Mouse (Mus musculus) heart, adult 2 months (tissue): ENCODE measurements around the gene Hint1. TPM values are rescaled to one million over a fixed set of nuclear protein-coding genes. Genes with fewer than 3 reads are reported as not detected.

ENCODE experiments used
- DNase-seq, 2 experiments: peaks; one replicate each; pipeline ENCODE4 v3.0.0; 2021
- H3K27ac ChIP-seq: fragments of 200-600 bp; 2 replicates; pipeline ENCODE4 v1.8.1; 2022
- H3K27me3 ChIP-seq: fragments of 200-500 bp; 2 replicates; pipeline ENCODE4 v1.6.1; 2012; ENCODE audit warnings: mild to moderate bottlenecking, low read length, inconsistent platforms, mixed read lengths; ENCODE audit not compliant: control insufficient read depth, insufficient read depth
- H3K36me3 ChIP-seq: fragments of 200-500 bp; 2 replicates; pipeline ENCODE4 v1.6.1; 2012; ENCODE audit warnings: low read length, inconsistent platforms; ENCODE audit not compliant: control insufficient read depth, insufficient read depth
- H3K4me1 ChIP-seq: fragments of 200-500 bp; 2 replicates; pipeline ENCODE4 v1.6.1; 2011; ENCODE audit warnings: low read length; ENCODE audit not compliant: control insufficient read depth, insufficient read depth
- H3K4me3 ChIP-seq: fragments of 200-600 bp; 2 replicates; pipeline ENCODE4 v1.8.1; 2022
- H3K79me2 ChIP-seq: fragments of 200-500 bp; replicated peaks from 2 replicates; pipeline ENCODE4 v1.6.1; 2012; ENCODE audit warnings: mild to moderate bottlenecking, inconsistent platforms, low read length, moderate library complexity, mixed read lengths; ENCODE audit not compliant: control insufficient read depth, insufficient read depth
- H3K9ac ChIP-seq: fragments of 200-500 bp; 2 replicates; pipeline ENCODE4 v1.6.1; 2012; ENCODE audit warnings: low read depth, mild to moderate bottlenecking, control low read depth, inconsistent platforms, low read length, mixed read lengths
- CTCF ChIP-seq: fragments of 200-600 bp; IDR thresholded peaks from 2 replicates; pipeline ENCODE4 v1.8.1; 2022; ENCODE audit warnings: antibody characterized with exemption, mild to moderate bottlenecking, moderate library complexity
- EP300 ChIP-seq: fragments of 200-500 bp; IDR thresholded peaks from 2 replicates; pipeline ENCODE4 v1.6.1; 2011; ENCODE audit warnings: low read depth, low read length, control low read depth; ENCODE audit not compliant: insufficient read depth
- POLR2A ChIP-seq: fragments of 200-500 bp; IDR thresholded peaks from 2 replicates; pipeline ENCODE4 v1.6.1; 2011; ENCODE audit warnings: mild to moderate bottlenecking, low read depth, low read length, control low read depth; ENCODE audit not compliant: insufficient read depth
- WGBS: fragments of 180-500 bp; shearing (Covaris S2); methylation state at CpG from one replicate; pipeline ENCODE4 v1.1.7; 2018; 5-methylcytosine and 5-hydroxymethylcytosine counted together
- intact Hi-C: fragments of 180-260 bp; cut with DNase I; formaldehyde crosslinking; loops from one replicate; pipeline ENCODE4 v1.15.1; 2025
- polyA plus RNA-seq: library from polyadenylated mRNA; depleted of rRNA; stranded (reverse); fragments of >200 nt; gene quantifications from 2 replicates; pipeline ENCODE4 v1.2.3, GENCODE M21; 2012
- total RNA-seq, 2 experiments: library from RNA; stranded (reverse); gene quantifications; 2 replicates each; pipeline ENCODE4 v1.2.3; 2021

Gene Hint1
- total and polyA plus RNA-seq, 3 experiments: 258 to 477 (median 297) TPM

- intact Hi-C loops: loop anchor here (1.0 to 5.0 kb wide), 4 partner anchors 60 to 338 kb away; partner anchors contain the start of genes Cdc42se2 and Rapgef6
- Histone ChIP-seq H3K27me3 (no peaks in the 10 kb centered on the region), H3K4me1 (no peaks in the 10 kb centered on the region), H3K4me3 (peak within 1 kb of the TSS; percentile 54), H3K79me2 (no peaks in the 10 kb centered on the region), H3K27ac (peak within 1 kb of the TSS; percentile 91), H3K36me3 (no peaks in the 10 kb centered on the region), H3K9ac (peak within 1 kb of the TSS; percentile 80)
- DNase-seq: peak; percentile 96 to 98
- TF ChIP-seq CTCF (peak; percentile 35), EP300 (peak; percentile 62; the same call in 1 of the 2 replicates), POLR2A (peak; percentile 95)
- under 1% methylated on average over 42 of the region's 42 CpGs for whole genome bisulfite sequencing
Measured at GRCm38 (mm10) chr11:54860256-54861038, 5.7 kb upstream of the Hint1 start, which contains the start of gene Lyrm7. Gene Lyrm7, minus strand, starts transcription at chr11:54860916.

GRCm38 (mm10) chr11:54861471-54862420, 4.4 kb upstream of the Hint1 start:
- DNase-seq: no peak
- Histone ChIP-seq H3K9ac (no peak overlapping the region), H3K79me2 (no peaks in the 10 kb centered on the region), H3K27ac (no peak overlapping the region), H3K36me3 (no peaks in the 10 kb centered on the region), H3K27me3 (no peaks in the 10 kb centered on the region), H3K4me1 (peaks cover 1% of the 10 kb centered on the region; the same call in 1 of the 2 replicates), H3K4me3 (no peak overlapping the region)
- TF ChIP-seq CTCF (no peak), EP300 (no peak), POLR2A (no peak)
- intact Hi-C loops: loop anchor here (2.0 to 5.0 kb wide), 3 partner anchors 61 to 339 kb away; partner anchors contain the start of genes Cdc42se2 and Rapgef6
- 88% methylated on average over 5 of the region's 5 CpGs for WGBS

GRCm38 (mm10) chr11:54862621-54863520, 3.3 kb upstream of the Hint1 start:
- 31% methylated on average over 10 of the region's 10 CpGs for WGBS
- intact Hi-C loops: loop anchor here (5.0 kb wide), 1 partner anchor 341 kb away; the partner anchor contains the start of gene Rapgef6
- Histone ChIP-seq H3K4me3 (no peak overlapping the region), H3K36me3 (peaks cover 2% of the 10 kb centered on the region), H3K27ac (no peak overlapping the region), H3K4me1 (peaks cover 1% of the 10 kb centered on the region; the same call in 1 of the 2 replicates), H3K9ac (no peak overlapping the region), H3K79me2 (no peaks in the 10 kb centered on the region), H3K27me3 (no peaks in the 10 kb centered on the region)
- TF ChIP-seq POLR2A (no peak), EP300 (0 out of 2 replicates have a peak, but pooled peaks have one; percentile 68), CTCF (no peak; the same call in none of the 2 replicates)
- DNase-seq: peak in 1 of 2 experiments; percentile 68

- peaks cover 2% of the 10 kb centered on the region for H3K36me3 ChIP-seq
- peaks cover 4% of the 10 kb centered on the region for H3K4me1 ChIP-seq
- WGBS: 82% methylated on average over 6 of the region's 6 CpGs
- no peak for DNase-seq
- H3K79me2 ChIP-seq: no peaks in the 10 kb centered on the region
- no peak overlapping the region for H3K9ac ChIP-seq
- TF ChIP-seq CTCF (no peak), EP300 (no peak), POLR2A (no peak)
- intact Hi-C loops: no loop called here
- H3K4me3 ChIP-seq: peak overlapping the region; percentile 71
- H3K27me3 ChIP-seq: no peaks in the 10 kb centered on the region
- peak overlapping the region; percentile 98 for H3K27ac ChIP-seq
Measured at GRCm38 (mm10) chr11:54865330-54866085, 675 bp upstream of the Hint1 start.

- Histone ChIP-seq H3K9ac (peak overlapping the region; percentile 91), H3K27me3 (no peaks in the 10 kb centered on the region), H3K4me1 (peaks cover 4% of the 10 kb centered on the region), H3K4me3 (peak overlapping the region; percentile 71), H3K36me3 (peaks cover 5% of the 10 kb centered on the region), H3K27ac (peak overlapping the region; percentile 98), H3K79me2 (no peaks in the 10 kb centered on the region)
- intact Hi-C loops: no loop called here
- no peak for DNase-seq
- TF ChIP-seq CTCF (no peak), EP300 (no peak), POLR2A (no peak)
- WGBS: 12% methylated on average over 5 of the region's 5 CpGs
Measured at GRCm38 (mm10) chr11:54867049-54867385, 834 bp downstream of the Hint1 start.
